Mouse (Mus musculus) adrenal gland, adult (tissue): ENCODE data around the gene Myof.
A peak's percentile ranks its signal among the peaks of the same experiment; 100 is the strongest.

Source experiments
- DNase-seq, 2 experiments: peaks; one replicate each; pipeline ENCODE4 v3.0.0; 2022 to 2023; ENCODE audit warnings: low spot score in 1 of 2; ENCODE audit not compliant: inconsistent age in 2 of 2

The Myof gene

GRCm38 (mm10) chr19:38045198-38045597, 1.8 kb upstream of the Myof start:
- DNase-seq = no peak

- DNase-seq = peak; percentile 55 to 84
Measured at GRCm38 (mm10) chr19:38042261-38042722, 1.1 kb downstream of the Myof start.

GRCm38 (mm10) chr19:38038267-38038666, 5.1 kb downstream of the Myof start:
- DNase-seq = no peak

- no peak for DNase-seq
Measured at GRCm38 (mm10) chr19:38035766-38036165, 7.6 kb downstream of the Myof start.

- DNase-seq = peak; percentile 49 to 76
Measured at GRCm38 (mm10) chr19:38034696-38035095, 8.7 kb downstream of the Myof start.

GRCm38 (mm10) chr19:38033735-38034057, 9.7 kb downstream of the Myof start:
- DNase-seq = no peak

- peak in 1 of 2 experiments; percentile 65 for DNase-seq
Measured at GRCm38 (mm10) chr19:38032993-38033734, 10.2 kb downstream of the Myof start.

- no peak for DNase-seq
Measured at GRCm38 (mm10) chr19:38031144-38031543, 12.2 kb downstream of the Myof start.

- peak; percentile 68 to 83 for DNase-seq
Measured at GRCm38 (mm10) chr19:38030673-38031137, 12.7 kb downstream of the Myof start.

- no peak for DNase-seq
Measured at GRCm38 (mm10) chr19:38029871-38030270, 13.5 kb downstream of the Myof start.

- DNase-seq = no peak
Measured at GRCm38 (mm10) chr19:38029292-38029691, 14.1 kb downstream of the Myof start.

- DNase-seq = no peak
Measured at GRCm38 (mm10) chr19:38027881-38028521, 15.4 kb downstream of the Myof start.

- no peak for DNase-seq
Measured at GRCm38 (mm10) chr19:38027389-38027788, 16.0 kb downstream of the Myof start.

GRCm38 (mm10) chr19:38026211-38026624, 17.2 kb downstream of the Myof start:
- DNase-seq = no peak

GRCm38 (mm10) chr19:38025254-38026041, 17.9 kb downstream of the Myof start:
- DNase-seq = peak; percentile 63 to 77

GRCm38 (mm10) chr19:38023603-38024002, 19.8 kb downstream of the Myof start:
- no peak for DNase-seq

- DNase-seq = no peak
Measured at GRCm38 (mm10) chr19:38022710-38023109, 20.7 kb downstream of the Myof start.

GRCm38 (mm10) chr19:38015873-38016254, 27.5 kb downstream of the Myof start:
- DNase-seq = no peak

GRCm38 (mm10) chr19:38015180-38015872, 28.1 kb downstream of the Myof start:
- DNase-seq = peak; percentile 82 to 84

- DNase-seq = no peak
Measured at GRCm38 (mm10) chr19:38014443-38014842, 28.9 kb downstream of the Myof start.

- no peak for DNase-seq
Measured at GRCm38 (mm10) chr19:38011379-38011778, 32.0 kb downstream of the Myof start.
